Comparison of ENCODE assay signal across 10 mouse cellular contexts in the genomic region with DNA sequence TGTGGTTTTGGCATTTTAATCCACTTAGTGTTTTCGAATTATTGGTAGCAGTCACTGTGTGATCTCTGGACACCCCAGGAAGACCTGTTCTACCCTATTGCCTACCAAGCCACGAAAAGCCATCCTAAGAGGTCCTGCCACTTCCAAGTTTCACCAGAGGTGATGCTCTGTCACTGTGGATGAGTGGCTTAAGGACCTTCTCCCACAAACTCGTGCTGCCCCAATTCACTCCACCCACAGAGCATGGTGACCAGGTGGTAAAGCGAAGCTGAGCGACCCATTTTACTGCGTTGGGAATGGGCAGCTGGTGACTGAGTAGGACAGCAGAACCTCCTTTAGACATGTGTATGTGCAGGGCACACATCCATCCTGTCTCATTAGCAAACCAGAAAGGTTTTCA. TPM values are rescaled to one million over a fixed set of nuclear protein-coding genes. Genes with fewer than 3 reads are reported as not detected.
A peak's percentile ranks its signal among the peaks of the same experiment; 100 is the strongest.
DNase-seq lines count a peak whose midpoint lies in the region; ATAC-seq and TF ChIP-seq lines count a peak whose summit lies in the region.
"Had no signal": no experiment of that assay in that cellular context is flagged by ENCODE, and none has a peak within 500 bp of the region (broad histone marks: within the 10 kb centered on the region; RNA-seq: fewer than 3 reads in every experiment).

No protein-coding gene starts in this region.

- ATAC-seq in lung, embryonic 14.5 days (ENCODE audit: insufficient read depth) = peak; percentile 6; the same call in 1 of the 2 replicates
- peak; percentile 47; the same call in 1 of the 2 replicates for ATAC-seq in heart, embryonic 11.5 days (replicated peaks; ENCODE audit: insufficient number of reproducible peaks, low FRiP score, low TSS enrichment)
- ATAC-seq in neural tube, embryonic 15.5 days (ENCODE audit: low FRiP score) = peak; percentile 40

- WGBS in heart, embryonic 10.5 days = 79% methylated on average over 6 of the region's 6 CpGs
- 84% methylated on average over 6 of the region's 6 CpGs for WGBS in lung, embryonic 14.5 days
- 72% methylated on average over 6 of the region's 6 CpGs for whole genome bisulfite sequencing in heart, embryonic 11.5 days (ENCODE audit: insufficient replicate concordance)
- WGBS in neural tube, embryonic 15.5 days = 79% methylated on average over 6 of the region's 6 CpGs

- TF ChIP-seq CTCF in lung, embryonic 14.5 days (IDR thresholded peaks at IDR 0.05; ENCODE audit: low read depth) = peak; percentile 17; the same call in 1 of the 2 replicates

- peaks cover 44% of the 10 kb centered on the region for H3K4me1 ChIP-seq in heart, embryonic 10.5 days
- peaks cover 9% of the 10 kb centered on the region for H3K4me1 ChIP-seq in lung, embryonic 14.5 days (ENCODE audit: insufficient read depth)
- peaks cover 33% of the 10 kb centered on the region for H3K4me1 ChIP-seq in heart, embryonic 11.5 days (ENCODE audit: control insufficient read depth, insufficient read depth, low read length)
- H3K4me1 ChIP-seq in neural tube, embryonic 15.5 days = peaks cover 23% of the 10 kb centered on the region

- no peak overlapping the region for H3K4me3 ChIP-seq in heart, embryonic 10.5 days
- no peak overlapping the region for H3K4me3 ChIP-seq in lung, embryonic 14.5 days (ENCODE audit: low read depth, low read length)
- no peak overlapping the region for H3K4me3 ChIP-seq in heart, embryonic 11.5 days (ENCODE audit: low read depth, low read length)
- H3K4me3 ChIP-seq in neural tube, embryonic 15.5 days (replicated peaks) = no peak overlapping the region
- H3K4me3 ChIP-seq: embryonic facial prominence, embryonic 13.5 days had no signal

- no peaks in the 10 kb centered on the region for H3K9me3 ChIP-seq in heart, embryonic 10.5 days
- H3K9me3 ChIP-seq in lung, embryonic 14.5 days (ENCODE audit: low read depth, low read length) = no peaks in the 10 kb centered on the region
- no peaks in the 10 kb centered on the region for H3K9me3 ChIP-seq in heart, embryonic 11.5 days (replicated peaks; ENCODE audit: control insufficient read depth, low read length)
- H3K9me3 ChIP-seq in neural tube, embryonic 15.5 days (replicated peaks) = no peaks in the 10 kb centered on the region
- H3K9me3 ChIP-seq: embryonic facial prominence, embryonic 13.5 days; G1E had no signal

- H3K4me2 ChIP-seq in lung, embryonic 14.5 days = no peak overlapping the region
- H3K4me2 ChIP-seq in heart, embryonic 11.5 days = no peak overlapping the region
- peak overlapping the region; percentile 22; the same call in 1 of the 2 replicates for H3K4me2 ChIP-seq in neural tube, embryonic 15.5 days
- H3K4me2 ChIP-seq: embryonic facial prominence, embryonic 13.5 days had no signal

- peak; percentile 75 for DNase-seq in heart, embryonic 10.5 days (ENCODE audit: low spot score)
- DNase-seq in heart, adult 8-10 months (ENCODE audit: low spot score) = no peak
- DNase-seq in lung, embryonic 14.5 days = no peak
- DNase-seq in lung, adult 18-20 months = no peak
- no peak for DNase-seq in urinary bladder, postnatal 25 days (ENCODE audit: low spot score)
- DNase-seq in c-Kit-positive CD71-positive TER-119-positive erythroid progenitor cells, embryonic 14.5 days (ENCODE audit: low spot score) = no peak

- no peak overlapping the region for H3K9ac ChIP-seq in lung, embryonic 14.5 days
- H3K9ac ChIP-seq in heart, embryonic 11.5 days (ENCODE audit: low read depth, low read length) = no peak overlapping the region
- H3K9ac ChIP-seq in neural tube, embryonic 15.5 days (replicated peaks) = no peak overlapping the region
- H3K9ac ChIP-seq: embryonic facial prominence, embryonic 13.5 days had no signal

- H3K36me3 ChIP-seq in heart, embryonic 10.5 days = peaks cover 28% of the 10 kb centered on the region
- H3K36me3 ChIP-seq in lung, embryonic 14.5 days (ENCODE audit: insufficient read depth) = peaks cover 28% of the 10 kb centered on the region
- H3K36me3 ChIP-seq in heart, embryonic 11.5 days (ENCODE audit: control insufficient read depth, insufficient read depth, low read length) = peaks cover 15% of the 10 kb centered on the region
- peaks cover 20% of the 10 kb centered on the region for H3K36me3 ChIP-seq in neural tube, embryonic 15.5 days

- no peaks in the 10 kb centered on the region for H3K27me3 ChIP-seq in heart, embryonic 10.5 days (ENCODE audit: insufficient read depth, poor library complexity, severe bottlenecking)
- H3K27me3 ChIP-seq in lung, embryonic 14.5 days (ENCODE audit: insufficient read depth, low read length) = no peaks in the 10 kb centered on the region
- no peaks in the 10 kb centered on the region for H3K27me3 ChIP-seq in heart, embryonic 11.5 days (ENCODE audit: control insufficient read depth, insufficient read depth, low read length)
- H3K27me3 ChIP-seq in neural tube, embryonic 15.5 days (replicated peaks) = no peaks in the 10 kb centered on the region
- H3K27me3 ChIP-seq: embryonic facial prominence, embryonic 13.5 days had no signal

- H3K27ac ChIP-seq in heart, embryonic 10.5 days = peak overlapping the region; percentile 32; the same call in 1 of the 2 replicates
- H3K27ac ChIP-seq in lung, embryonic 14.5 days (ENCODE audit: low read depth) = no peak overlapping the region
- 0 out of 2 replicates have a peak overlapping the region, but pooled peaks have one; percentile 15 for H3K27ac ChIP-seq in heart, embryonic 11.5 days (ENCODE audit: low read depth, low read length)
- H3K27ac ChIP-seq in neural tube, embryonic 15.5 days (replicated peaks) = no peak overlapping the region
- H3K27ac ChIP-seq: embryonic facial prominence, embryonic 13.5 days had no signal

RNA-seq across cellular contexts. Expression of gene Rbm20, which starts 27.7 kb away (rescaled TPM):
- polyA plus RNA-seq in heart, embryonic 10.5 days (2016; fragmentation: Nextera tagmentation; extraction: Ambion mirVana) = 18.3 and 34.7 TPM in 2 replicates
- 100 to 1,000 TPM; 232 to 257 (median 245) TPM for total RNA-seq in heart, adult 8-10 months (2022)
- 0.59 and 1.2 TPM in 2 replicates for polyA plus RNA-seq in lung, embryonic 14.5 days (2014; fragmentation: Nextera tagmentation; extraction: Ambion mirVana)
- 25.0 and 36.4 TPM in 2 replicates for polyA plus RNA-seq in heart, embryonic 11.5 days (2014; fragmentation: Nextera tagmentation; extraction: Ambion mirVana)
- polyA plus RNA-seq in neural tube, embryonic 15.5 days (2015; fragmentation: Nextera tagmentation; extraction: Ambion mirVana) = 0.51 and 1.4 TPM in 2 replicates

RNA-seq across cellular contexts. Expression of gene Smc3, which starts 49.2 kb away (rescaled TPM):
- 47.0 and 64.8 TPM in 2 replicates for polyA plus RNA-seq in heart, embryonic 10.5 days (2016; fragmentation: Nextera tagmentation; extraction: Ambion mirVana)
- total RNA-seq in heart, adult 8-10 months (2022) = 10 to 100 TPM; 16.0 to 23.4 (median 21.1) TPM
- 75.0 and 76.1 TPM in 2 replicates for polyA plus RNA-seq in lung, embryonic 14.5 days (2014; fragmentation: Nextera tagmentation; extraction: Ambion mirVana)
- 53.0 and 56.0 TPM in 2 replicates for polyA plus RNA-seq in heart, embryonic 11.5 days (2014; fragmentation: Nextera tagmentation; extraction: Ambion mirVana)
- polyA plus RNA-seq in neural tube, embryonic 15.5 days (2015; fragmentation: Nextera tagmentation; extraction: Ambion mirVana) = 49.9 and 56.9 TPM in 2 replicates

Comparison
In these comparisons a context has a peak if more than half of its experiments do, and no peak if none do; other contexts are left out.
1. H3K27ac ChIP-seq: peak in heart, embryonic 10.5 days (single experiment) and heart, embryonic 11.5 days (single experiment); none in lung, embryonic 14.5 days (single experiment) and neural tube, embryonic 15.5 days (single experiment).
2. Peak in every context shown above with its lines, with median percentiles within 50 percentile points of each other: ATAC-seq.